Mouse (Mus musculus): ENCODE data around the gene Cercam. TPM values are rescaled to one million over a fixed set of nuclear protein-coding genes. Genes with fewer than 3 reads are reported as not detected.

The Cercam gene
- polyA plus RNA-seq (2017; shearing (Covaris generic)): 0.50 TPM

GRCm38 (mm10) chr2:29868949-29869645, at the start of gene Cercam:
Gene Cercam, plus strand, starts transcription at chr2:29869164.

GRCm38 (mm10) chr2:29820025-29820817, 48.7 kb upstream of the Cercam start, which contains the start of gene Urm1:
Gene Urm1, plus strand, starts transcription at chr2:29820075.

GRCm38 (mm10) chr2:29889066-29889944, 20.3 kb downstream of the Cercam start, which contains the start of gene Odf2:
Gene Odf2, plus strand, starts transcription at chr2:29889221.

Other genes starting within 250 kb of the Cercam start
- gene Rapgef1, start 249.4 kb upstream of the Cercam start, polyA plus RNA-seq (2017; shearing (Covaris generic)): 9.0 TPM
- gene Gm13420, start 117.5 kb upstream of the Cercam start, polyA plus RNA-seq (2017; shearing (Covaris generic)): not detected
- gene Gm13547, start 109.9 kb upstream of the Cercam start, polyA plus RNA-seq (2017; shearing (Covaris generic)): 1.1 TPM
- 12.6 TPM for gene Coq4, start 81.7 kb upstream of the Cercam start, polyA plus RNA-seq (2017; shearing (Covaris generic))
- 36.4 TPM for gene Trub2, start 80.7 kb upstream of the Cercam start, polyA plus RNA-seq (2017; shearing (Covaris generic))
- gene Slc27a4, start 66.5 kb upstream of the Cercam start, polyA plus RNA-seq (2017; shearing (Covaris generic)): 2.4 TPM
- 20.4 TPM for gene Urm1, start 49.1 kb upstream of the Cercam start, polyA plus RNA-seq (2017; shearing (Covaris generic))
- gene Odf2, start 20.1 kb downstream of the Cercam start, polyA plus RNA-seq (2017; shearing (Covaris generic)): 78.7 TPM
- 73.0 TPM for gene Gle1, start 66.3 kb downstream of the Cercam start, polyA plus RNA-seq (2017; shearing (Covaris generic))
- 147 TPM for gene Sptan1, start 96.4 kb downstream of the Cercam start, polyA plus RNA-seq (2017; shearing (Covaris generic))
- 1.3 TPM for gene Wdr34, start 179.7 kb downstream of the Cercam start, polyA plus RNA-seq (2017; shearing (Covaris generic))
- 144 TPM for gene Set, start 188.2 kb downstream of the Cercam start, polyA plus RNA-seq (2017; shearing (Covaris generic))
- 1.2 TPM for gene Pkn3, start 208.5 kb downstream of the Cercam start, polyA plus RNA-seq (2017; shearing (Covaris generic))
- 30.3 TPM for gene Zdhhc12, start 224.5 kb downstream of the Cercam start, polyA plus RNA-seq (2017; shearing (Covaris generic))

Data from activated CD4-positive, CD25-positive, alpha-beta regulatory T cell, adult 9 weeks (primary cell).